Mouse (Mus musculus): ENCODE data around the gene Armc5. TPM values are rescaled to one million over a fixed set of nuclear protein-coding genes. Genes with fewer than 3 reads are reported as not detected.

Gene Armc5
- polyA plus RNA-seq, 1 experiment = 57.1 TPM

GRCm38 (mm10) chr7:128209826-128210225 is 27.3 kb upstream of the Armc5 start:
- no peak overlapping the region for H3K4me3 ChIP-seq (ENCODE audit: low read depth, low read length)
- no peaks in the 10 kb centered on the region for H3K36me3 ChIP-seq (ENCODE audit: control insufficient read depth, insufficient read depth, low read length)
- TF ChIP-seq POLR2A (IDR thresholded peaks at IDR 0.05; ENCODE audit: low read depth, low read length) (no peak), CTCF (IDR thresholded peaks at IDR 0.05; ENCODE audit: extremely low read depth, insufficient read length, insufficient replicate concordance, low read depth, low read length) (no peak)
- WGBS = 51% methylated on average over 3 of the region's 3 CpGs
- H3K27me3 ChIP-seq (ENCODE audit: control insufficient read depth, insufficient read depth, low read length) = no peaks in the 10 kb centered on the region
- H3K27ac ChIP-seq (ENCODE audit: insufficient read depth, low read depth, low read length) = no peak overlapping the region
- peaks cover 8% of the 10 kb centered on the region for H3K4me1 ChIP-seq (ENCODE audit: control insufficient read depth, insufficient read depth, insufficient read length, low read length)

DNA sequence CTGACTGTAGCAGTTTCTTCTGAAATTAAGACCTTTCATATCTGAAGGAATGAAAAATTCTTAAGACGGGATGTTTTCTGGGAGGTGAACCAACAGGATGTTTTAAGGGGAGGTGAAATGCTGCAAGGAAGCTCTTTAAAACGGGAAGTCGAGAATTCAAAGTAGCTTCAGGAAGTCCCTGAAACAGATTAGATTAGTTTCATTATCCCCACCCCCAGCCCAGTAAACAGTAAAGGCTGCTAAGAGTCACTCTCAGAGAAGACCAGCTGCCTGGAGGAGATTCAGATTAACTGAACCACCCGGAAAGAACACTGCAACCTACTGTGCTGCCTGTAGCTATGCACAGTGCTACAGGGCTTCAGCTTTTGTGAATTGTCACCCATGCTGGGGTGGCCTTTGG is 17.2 kb upstream of the Armc5 start:
- Histone ChIP-seq H3K4me1 (ENCODE audit: control insufficient read depth, insufficient read depth, insufficient read length, low read length) (no peaks in the 10 kb centered on the region), H3K36me3 (ENCODE audit: control insufficient read depth, insufficient read depth, low read length) (no peaks in the 10 kb centered on the region), H3K4me3 (ENCODE audit: low read depth, low read length) (no peak overlapping the region), H3K27ac (ENCODE audit: insufficient read depth, low read depth, low read length) (no peak overlapping the region), H3K27me3 (ENCODE audit: control insufficient read depth, insufficient read depth, low read length) (no peaks in the 10 kb centered on the region)
- WGBS = 85% methylated on average over 4 of the region's 4 CpGs
- no peak for TF ChIP-seq CTCF (IDR thresholded peaks at IDR 0.05; ENCODE audit: extremely low read depth, insufficient read length, insufficient replicate concordance, low read depth, low read length)
- no peak for TF ChIP-seq POLR2A (IDR thresholded peaks at IDR 0.05; ENCODE audit: low read depth, low read length)

DNA sequence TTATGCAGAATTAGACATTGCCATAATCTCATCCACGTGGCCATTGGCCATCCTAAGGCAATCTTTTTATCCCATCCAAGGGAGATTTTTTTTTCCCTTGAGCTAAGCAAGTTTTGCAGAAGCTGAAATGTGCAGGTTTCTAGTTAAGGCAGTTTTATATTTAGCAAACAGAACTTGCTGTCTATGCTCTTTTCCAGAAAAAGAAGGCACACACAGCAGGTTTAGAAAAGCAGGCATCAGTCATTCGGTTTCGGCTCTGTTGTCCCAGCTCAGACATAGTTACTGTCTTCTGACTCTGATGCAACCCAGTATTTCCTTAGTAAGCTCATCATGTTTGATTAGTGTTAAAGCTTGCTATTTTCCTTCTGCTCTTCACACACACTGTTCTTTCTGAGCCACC is 16.2 kb upstream of the Armc5 start:
- no peaks in the 10 kb centered on the region for H3K27me3 ChIP-seq (ENCODE audit: control insufficient read depth, insufficient read depth, low read length)
- TF ChIP-seq POLR2A (IDR thresholded peaks at IDR 0.05; ENCODE audit: low read depth, low read length) (no peak), CTCF (IDR thresholded peaks at IDR 0.05; ENCODE audit: extremely low read depth, insufficient read length, insufficient replicate concordance, low read depth, low read length) (no peak)
- no peak overlapping the region for H3K27ac ChIP-seq (ENCODE audit: insufficient read depth, low read depth, low read length)
- no peaks in the 10 kb centered on the region for H3K36me3 ChIP-seq (ENCODE audit: control insufficient read depth, insufficient read depth, low read length)
- 87% methylated on average over 3 of the region's 3 CpGs for WGBS
- no peaks in the 10 kb centered on the region for H3K4me1 ChIP-seq (ENCODE audit: control insufficient read depth, insufficient read depth, insufficient read length, low read length)
- H3K4me3 ChIP-seq (ENCODE audit: low read depth, low read length) = no peak overlapping the region

GRCm38 (mm10) chr7:128231741-128232140 is 5.4 kb upstream of the Armc5 start:
- H3K27me3 ChIP-seq (ENCODE audit: control insufficient read depth, insufficient read depth, low read length) = no peaks in the 10 kb centered on the region
- 35% methylated on average over 8 of the region's 8 CpGs for WGBS
- H3K27ac ChIP-seq (ENCODE audit: insufficient read depth, low read depth, low read length) = no peak overlapping the region
- H3K4me1 ChIP-seq (ENCODE audit: control insufficient read depth, insufficient read depth, insufficient read length, low read length) = peaks cover 8% of the 10 kb centered on the region
- H3K36me3 ChIP-seq (ENCODE audit: control insufficient read depth, insufficient read depth, low read length) = no peaks in the 10 kb centered on the region
- H3K4me3 ChIP-seq (ENCODE audit: low read depth, low read length) = no peak overlapping the region
- no peak for TF ChIP-seq CTCF (IDR thresholded peaks at IDR 0.05; ENCODE audit: extremely low read depth, insufficient read length, insufficient replicate concordance, low read depth, low read length)
- no peak for TF ChIP-seq POLR2A (IDR thresholded peaks at IDR 0.05; ENCODE audit: low read depth, low read length)

DNA sequence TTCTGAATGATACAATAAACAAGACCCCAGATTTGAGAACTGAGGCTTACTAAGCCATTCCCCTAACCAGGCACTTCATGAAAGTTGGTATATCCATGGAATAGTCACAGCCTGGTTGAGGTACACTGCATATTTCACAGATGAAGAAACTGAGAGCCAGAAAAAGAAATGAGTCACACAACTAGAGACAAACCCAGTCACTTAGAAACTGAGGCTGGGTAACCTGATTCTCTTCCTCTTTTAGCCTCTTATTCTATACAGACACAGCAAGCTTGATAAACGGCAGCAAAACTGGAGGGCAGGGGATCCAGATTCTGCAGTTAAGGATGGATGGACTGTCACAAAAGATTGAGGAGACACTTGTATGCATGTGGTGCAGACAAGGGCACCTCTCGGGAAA is 2.3 kb upstream of the Armc5 start:
- Histone ChIP-seq H3K27ac (ENCODE audit: insufficient read depth, low read depth, low read length) (no peak overlapping the region), H3K36me3 (ENCODE audit: control insufficient read depth, insufficient read depth, low read length) (peaks cover under 1% of the 10 kb centered on the region; the same call in 1 of the 2 replicates), H3K4me1 (ENCODE audit: control insufficient read depth, insufficient read depth, insufficient read length, low read length) (peaks cover 11% of the 10 kb centered on the region), H3K4me3 (ENCODE audit: low read depth, low read length) (no peak overlapping the region), H3K27me3 (ENCODE audit: control insufficient read depth, insufficient read depth, low read length) (no peaks in the 10 kb centered on the region)
- no peak for TF ChIP-seq CTCF (IDR thresholded peaks at IDR 0.05; ENCODE audit: extremely low read depth, insufficient read length, insufficient replicate concordance, low read depth, low read length)
- no peak for TF ChIP-seq POLR2A (IDR thresholded peaks at IDR 0.05; ENCODE audit: low read depth, low read length)
- WGBS = 78% methylated on average over 2 of the region's 2 CpGs

DNA sequence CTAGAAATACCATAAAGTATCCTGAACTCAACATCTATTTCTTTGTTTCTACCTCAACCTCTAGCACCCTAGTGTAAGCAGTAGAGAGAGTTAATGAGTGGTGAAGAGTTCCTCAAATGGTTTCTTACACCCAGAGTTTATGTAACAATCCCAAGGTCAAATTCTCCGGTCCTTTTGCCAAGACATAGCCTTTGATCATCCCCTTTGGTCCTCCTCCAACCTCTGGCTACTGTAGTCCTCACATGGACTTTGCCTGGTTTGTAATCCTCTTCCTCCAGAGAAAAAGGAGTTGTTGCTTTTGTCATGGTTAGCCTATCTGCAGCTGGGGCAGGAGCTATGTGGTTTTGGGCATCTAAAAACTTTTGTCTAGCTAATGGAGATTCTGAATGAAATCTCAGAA is 1.7 kb upstream of the Armc5 start:
- Histone ChIP-seq H3K4me1 (ENCODE audit: control insufficient read depth, insufficient read depth, insufficient read length, low read length) (peaks cover 11% of the 10 kb centered on the region), H3K27ac (ENCODE audit: insufficient read depth, low read depth, low read length) (0 out of 2 replicates have a peak overlapping the region, but pooled peaks have one; percentile 9), H3K27me3 (ENCODE audit: control insufficient read depth, insufficient read depth, low read length) (no peaks in the 10 kb centered on the region), H3K36me3 (ENCODE audit: control insufficient read depth, insufficient read depth, low read length) (peaks cover 8% of the 10 kb centered on the region), H3K4me3 (ENCODE audit: low read depth, low read length) (no peak overlapping the region)
- no peak for TF ChIP-seq POLR2A (IDR thresholded peaks at IDR 0.05; ENCODE audit: low read depth, low read length)
- WGBS = 12% methylated on average over 1 of the region's 1 CpGs

DNA sequence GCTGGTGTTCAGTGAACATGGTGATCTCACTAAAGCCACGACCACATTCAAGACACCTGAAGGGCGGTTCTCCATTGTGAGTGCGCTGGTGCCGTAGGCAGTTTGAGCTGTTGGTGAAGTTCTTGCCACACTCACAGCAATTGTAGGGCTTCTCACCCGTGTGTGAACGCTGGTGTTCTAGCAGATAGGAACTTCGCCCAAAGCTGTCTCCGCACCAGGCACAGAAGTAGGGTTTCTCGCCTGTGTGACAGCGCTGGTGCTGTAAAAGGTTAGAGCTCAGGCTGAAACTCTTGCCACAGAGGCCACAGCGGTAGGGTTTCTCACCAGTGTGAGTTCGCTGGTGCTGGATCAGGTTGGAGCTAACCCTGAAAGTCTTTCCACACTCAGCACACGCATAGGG is 716 bp upstream of the Armc5 start:
- 92% methylated on average over 13 of the region's 13 CpGs for WGBS
- no peaks in the 10 kb centered on the region for H3K27me3 ChIP-seq (ENCODE audit: control insufficient read depth, insufficient read depth, low read length)
- peak overlapping the region; percentile 84; the same call in 1 of the 2 replicates for H3K4me3 ChIP-seq (ENCODE audit: low read depth, low read length)
- H3K4me1 ChIP-seq (ENCODE audit: control insufficient read depth, insufficient read depth, insufficient read length, low read length) = peaks cover 11% of the 10 kb centered on the region
- no peak for TF ChIP-seq CTCF (IDR thresholded peaks at IDR 0.05; ENCODE audit: extremely low read depth, insufficient read length, insufficient replicate concordance, low read depth, low read length)
- no peak for TF ChIP-seq POLR2A (IDR thresholded peaks at IDR 0.05; ENCODE audit: low read depth, low read length)
- H3K27ac ChIP-seq (ENCODE audit: insufficient read depth, low read depth, low read length) = no peak overlapping the region
- peaks cover 16% of the 10 kb centered on the region for H3K36me3 ChIP-seq (ENCODE audit: control insufficient read depth, insufficient read depth, low read length)

GRCm38 (mm10) chr7:128237593-128237926 is 418 bp downstream of the Armc5 start:
- peaks cover 26% of the 10 kb centered on the region for H3K36me3 ChIP-seq (ENCODE audit: control insufficient read depth, insufficient read depth, low read length)
- peak overlapping the region; percentile 99 for H3K27ac ChIP-seq (ENCODE audit: insufficient read depth, low read depth, low read length)
- TF ChIP-seq CTCF (IDR thresholded peaks at IDR 0.05; ENCODE audit: extremely low read depth, insufficient read length, insufficient replicate concordance, low read depth, low read length) = no peak
- TF ChIP-seq POLR2A (IDR thresholded peaks at IDR 0.05; ENCODE audit: low read depth, low read length) = no peak
- H3K27me3 ChIP-seq (ENCODE audit: control insufficient read depth, insufficient read depth, low read length) = no peaks in the 10 kb centered on the region
- WGBS = under 1% methylated on average over 25 of the region's 25 CpGs
- H3K4me3 ChIP-seq (ENCODE audit: low read depth, low read length) = peak overlapping the region; percentile 84
- peaks cover 11% of the 10 kb centered on the region for H3K4me1 ChIP-seq (ENCODE audit: control insufficient read depth, insufficient read depth, insufficient read length, low read length)
